Mouse (Mus musculus) kidney, adult 8-10 months (tissue): ENCODE measurements at regions not wholly inside any gene's neighbourhood (a gene's known extent, or its start where the extent isn't known, plus 50 kb on each side); places are given as distances from the start of the nearest gene placed in this dataset.

Source experiments
- DNase-seq, 2 experiments: peaks; one replicate each; pipeline ENCODE4 v3.0.0; 2022

DNA sequence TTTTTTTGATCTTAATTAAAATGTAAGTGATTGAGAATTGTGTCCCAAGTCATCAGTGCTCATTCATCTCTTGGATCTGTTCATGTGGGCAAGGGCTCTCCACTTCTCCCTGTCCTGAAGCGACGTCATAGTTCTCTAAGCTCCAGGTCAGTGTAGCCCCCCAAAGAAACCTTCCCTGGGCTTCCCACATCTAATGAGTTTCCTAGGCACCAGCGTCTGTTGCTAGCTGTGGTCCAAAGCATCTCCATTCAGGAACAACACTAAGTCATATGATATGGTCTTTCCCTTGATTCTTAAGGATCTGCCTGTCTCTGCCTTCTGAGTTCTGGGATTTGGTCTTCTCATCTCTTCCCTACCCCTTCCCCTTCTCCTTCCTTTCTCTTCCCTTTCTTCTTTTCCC, 66.3 kb upstream of the Sox4 start:
- DNase-seq = no peak

DNA sequence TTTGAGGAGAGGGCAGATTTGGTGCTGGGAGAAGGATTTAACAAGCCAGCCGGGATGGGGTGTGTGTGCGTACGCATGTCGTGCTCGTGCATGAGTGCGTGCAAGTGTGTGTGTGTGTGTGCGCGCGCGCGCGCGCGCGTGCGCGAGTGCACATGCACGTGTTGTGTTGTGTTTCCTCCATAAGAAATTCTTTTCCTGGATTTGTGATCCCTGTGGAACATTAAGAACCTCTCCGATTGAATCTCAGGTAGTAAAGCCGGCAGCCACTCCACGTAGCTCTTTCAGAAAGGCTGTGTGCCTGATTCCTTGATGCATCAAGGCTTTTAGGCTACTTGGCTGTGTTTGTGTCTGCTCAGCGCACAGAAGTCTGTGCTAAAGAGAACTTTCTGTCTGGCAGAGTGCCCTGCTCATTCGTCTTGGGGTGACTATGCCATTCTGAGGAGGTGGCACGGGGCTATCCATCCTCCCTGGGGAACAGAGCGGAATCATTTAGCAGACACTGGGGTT, 62.7 kb upstream of the Sox4 start:
- no peak for DNase-seq

- DNase-seq = no peak
Measured at GRCm38 (mm10) chr13:29015605-29015994, 62.1 kb upstream of the Sox4 start.

DNA sequence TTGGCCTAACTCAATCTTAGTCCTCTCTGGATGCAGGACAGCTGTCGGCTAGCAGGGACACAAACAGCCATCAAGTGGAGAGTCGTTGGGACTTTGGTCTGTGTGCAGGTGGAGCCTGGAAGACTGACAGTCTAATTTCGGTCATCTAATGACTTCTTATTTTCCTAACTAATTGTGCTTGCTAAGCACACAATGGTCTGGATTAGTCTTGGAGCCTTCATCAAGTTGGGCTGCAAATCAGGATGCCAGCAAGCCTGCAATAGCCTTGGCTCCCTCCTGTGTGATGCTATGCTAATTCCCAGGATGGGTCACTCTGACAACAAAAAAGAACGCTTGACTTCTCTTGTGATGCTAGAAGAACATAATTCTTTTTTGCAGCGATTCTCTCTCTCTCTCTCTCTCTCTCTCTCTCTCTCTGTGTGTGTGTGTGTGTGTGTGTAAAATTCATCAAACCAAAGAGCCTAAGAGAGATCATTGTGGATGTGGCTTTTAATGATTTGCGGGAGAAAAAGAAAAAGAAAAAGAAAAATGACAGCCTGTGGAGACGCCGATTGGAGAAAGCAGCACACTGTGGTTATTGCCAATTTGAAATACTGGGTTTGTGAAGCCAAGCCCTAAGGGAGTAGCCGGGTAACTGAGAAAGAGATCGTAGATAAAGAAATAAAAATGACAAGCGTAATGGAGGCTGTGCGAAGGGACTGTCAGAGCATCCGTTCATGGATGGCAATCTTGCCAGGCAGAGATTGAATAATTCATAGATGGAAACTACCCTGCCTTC, 61.5 kb upstream of the Sox4 start:
- no peak for DNase-seq

- DNase-seq = no peak
Measured at GRCm38 (mm10) chr13:29014066-29014826, 60.7 kb upstream of the Sox4 start.

DNA sequence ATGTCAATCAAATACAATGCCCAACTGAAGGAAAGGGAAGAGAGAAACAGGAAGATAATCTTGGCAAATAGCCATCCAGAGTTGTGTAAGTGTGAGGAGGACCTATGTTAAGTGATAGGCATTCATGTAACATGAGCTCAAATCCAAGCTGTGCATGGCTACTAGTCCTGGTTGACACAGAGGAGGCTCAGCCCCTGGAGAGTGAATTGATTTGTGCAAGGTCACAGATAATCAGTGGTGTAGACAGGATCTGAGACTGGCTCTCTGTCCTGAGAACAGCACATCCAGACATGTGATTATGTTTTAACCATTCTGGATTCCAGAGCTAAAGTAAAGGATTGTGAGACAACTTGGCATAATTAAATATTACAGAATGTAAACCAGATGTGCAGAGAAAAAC, 53.0 kb upstream of the Sox4 start:
- no peak for DNase-seq
